Mouse (Mus musculus): ENCODE results near the gene Foxk1.

Foxk1 gene

GRCm38 (mm10) chr5:142444791-142445531 is 43.7 kb downstream of the Foxk1 start:
- no peak for DNase-seq (ENCODE audit: low spot score in 2 of 2)

DNA sequence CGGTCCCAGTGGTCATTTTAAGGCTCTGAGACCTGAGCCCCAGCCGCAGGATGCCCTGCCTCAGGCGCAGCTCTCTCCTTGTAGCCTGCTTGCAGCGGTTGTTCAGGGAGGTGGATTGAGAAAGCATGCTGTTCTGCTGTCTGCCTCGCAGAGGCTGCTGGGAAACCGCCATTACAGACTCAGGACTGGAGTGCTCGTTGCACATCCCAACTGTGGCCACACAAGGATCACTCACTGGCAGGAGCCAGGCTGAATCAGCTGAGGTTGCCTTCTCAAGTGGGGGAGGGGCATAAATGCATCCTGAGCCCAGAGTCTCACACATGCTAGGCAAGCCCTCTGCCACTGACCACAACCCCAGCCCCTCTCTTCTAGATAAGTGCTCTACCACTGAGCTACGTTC is 44.4 kb downstream of the Foxk1 start:
- DNase-seq (ENCODE audit: low spot score in 2 of 2) = no peak

DNA sequence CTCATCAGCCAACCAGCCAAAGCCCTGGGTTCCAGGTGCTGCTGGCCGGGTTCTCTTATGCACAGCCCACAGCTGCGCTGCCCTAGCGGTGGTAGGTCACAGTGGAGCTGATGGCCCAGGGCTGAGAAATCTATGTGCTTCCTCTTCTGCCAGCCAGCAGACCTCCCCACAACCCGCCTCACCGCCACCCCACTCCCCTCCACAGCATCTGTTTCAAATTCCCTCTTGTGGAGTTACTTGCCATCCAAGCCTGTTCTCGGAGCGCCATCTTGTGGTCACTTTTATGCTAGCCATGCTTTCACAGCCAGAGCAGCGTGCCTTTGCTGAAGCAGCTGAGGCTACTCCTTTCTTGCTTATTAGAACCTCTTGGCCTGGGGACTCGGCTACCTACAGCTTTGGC is 46.8 kb downstream of the Foxk1 start:
- peak; percentile 77 to 91 for DNase-seq (ENCODE audit: low spot score in 2 of 2)

GRCm38 (mm10) chr5:142448623-142449022 is 47.3 kb downstream of the Foxk1 start:
- DNase-seq (ENCODE audit: low spot score in 2 of 2) = no peak

GRCm38 (mm10) chr5:142450846-142451245 is 49.5 kb downstream of the Foxk1 start:
- no peak for DNase-seq (ENCODE audit: low spot score in 2 of 2)

DNA sequence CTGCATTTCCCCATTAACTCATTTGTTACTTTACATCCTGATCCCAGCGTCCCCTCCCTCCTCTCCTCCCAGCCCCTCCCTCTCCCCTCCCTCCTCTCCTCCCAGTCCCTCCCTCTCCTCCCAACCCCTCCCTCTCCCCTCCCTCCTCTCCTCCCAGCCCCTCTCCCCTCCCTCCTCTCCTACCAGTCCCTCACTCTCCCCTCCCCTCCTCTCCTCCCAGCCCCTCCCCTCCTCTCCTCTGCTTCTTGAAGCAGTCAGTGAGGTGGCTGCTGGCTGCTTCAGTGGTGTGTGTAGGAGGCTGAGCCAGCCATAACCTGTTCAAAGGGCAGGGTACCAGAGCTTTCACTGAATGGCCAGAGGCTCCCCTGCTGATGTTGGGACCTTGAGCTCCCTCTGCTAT is 50.5 kb downstream of the Foxk1 start:
- DNase-seq (ENCODE audit: low spot score in 2 of 2) = no peak

GRCm38 (mm10) chr5:142453742-142454141 is 52.4 kb downstream of the Foxk1 start:
- DNase-seq (ENCODE audit: low spot score in 2 of 2) = no peak

- no peak for DNase-seq (ENCODE audit: low spot score in 2 of 2)
Observed at GRCm38 (mm10) chr5:142456318-142456717, 55.0 kb downstream of the Foxk1 start.

GRCm38 (mm10) chr5:142457345-142457744 is 56.0 kb downstream of the Foxk1 start:
- DNase-seq (ENCODE audit: low spot score in 2 of 2) = no peak

- no peak for DNase-seq (ENCODE audit: low spot score in 2 of 2)
Observed at GRCm38 (mm10) chr5:142458791-142459557, 57.7 kb downstream of the Foxk1 start.

GRCm38 (mm10) chr5:142459834-142460233 is 58.5 kb downstream of the Foxk1 start:
- no peak for DNase-seq (ENCODE audit: low spot score in 2 of 2)

DNA sequence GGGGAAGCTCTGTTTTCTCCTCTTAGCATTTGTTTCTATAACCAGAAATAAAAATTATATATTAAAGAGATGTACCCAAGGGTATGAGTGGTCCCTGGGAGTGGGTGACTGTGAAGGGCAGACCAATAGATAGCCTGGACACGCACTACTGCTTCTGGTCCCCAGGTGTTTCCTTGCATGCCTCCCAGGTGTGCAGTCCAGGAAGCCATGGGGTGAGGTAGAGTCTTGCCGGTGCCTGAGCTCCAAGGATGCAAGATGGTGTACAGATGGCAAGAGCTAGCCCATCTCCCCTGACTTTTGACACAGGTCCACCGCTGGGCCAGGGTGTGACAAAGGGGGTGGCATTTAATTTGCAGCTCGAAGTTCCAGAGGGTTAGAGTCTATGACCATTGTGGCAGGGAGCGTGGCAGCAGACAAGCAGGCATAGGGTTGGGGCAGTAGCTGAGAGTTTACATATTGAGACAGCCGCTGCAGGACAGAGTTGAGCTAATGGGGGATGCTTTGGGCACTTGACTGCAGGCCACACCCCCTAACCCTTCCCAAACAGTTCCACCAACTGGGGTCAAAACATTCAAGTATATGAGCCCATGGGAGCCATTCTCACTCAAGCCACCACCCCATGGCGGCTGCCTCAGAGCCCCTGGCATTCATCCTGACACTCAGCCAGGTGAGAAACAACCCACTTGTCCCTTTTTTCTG is 60.8 kb downstream of the Foxk1 start:
- DNase-seq (ENCODE audit: low spot score in 2 of 2) = no peak

DNA sequence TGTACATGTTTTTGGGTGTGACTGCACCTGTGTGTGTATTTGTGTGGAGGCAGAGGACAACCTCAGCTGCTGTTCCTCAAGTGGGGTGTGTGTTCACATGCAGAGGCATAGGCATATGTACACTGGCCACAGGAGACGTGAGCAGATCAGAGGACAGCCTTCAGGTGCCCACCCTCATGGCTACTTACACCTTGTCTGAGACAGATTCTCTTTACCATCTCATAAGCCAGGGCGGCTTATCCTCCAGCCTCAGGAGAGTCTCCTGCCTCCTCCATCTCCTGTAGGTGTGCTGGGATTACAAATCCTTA is 61.3 kb downstream of the Foxk1 start:
- DNase-seq (ENCODE audit: low spot score in 2 of 2) = no peak

GRCm38 (mm10) chr5:142463011-142463410 is 61.7 kb downstream of the Foxk1 start:
- no peak for DNase-seq (ENCODE audit: low spot score in 2 of 2)

- DNase-seq (ENCODE audit: low spot score in 2 of 2) = peak; percentile 92 to 95
Observed at GRCm38 (mm10) chr5:142463461-142464454, 62.5 kb downstream of the Foxk1 start, which contains the start of gene Ap5z1. Gene Ap5z1, plus strand, starts transcription at chr5:142463944.

DNA sequence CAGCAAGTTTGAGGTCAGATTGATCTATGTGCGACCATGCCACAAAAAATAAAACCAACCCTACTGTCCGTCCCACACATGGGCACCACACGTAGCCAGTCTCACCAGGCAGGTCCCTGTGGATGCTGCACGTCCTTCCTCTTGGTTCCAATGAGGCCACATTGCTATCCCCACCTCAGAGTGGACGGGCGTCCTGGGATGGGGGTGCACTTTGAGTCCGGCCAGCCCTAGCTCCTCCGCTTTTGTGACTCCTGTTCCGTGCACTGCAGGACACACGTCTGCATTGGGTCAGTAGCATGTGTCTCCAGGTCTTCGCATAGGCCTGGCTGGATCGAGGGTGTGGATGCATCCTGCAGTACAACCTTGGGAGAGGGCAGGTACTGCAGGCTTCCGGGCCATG is 67.1 kb downstream of the Foxk1 start:
- no peak for DNase-seq (ENCODE audit: low spot score in 2 of 2)

- DNase-seq (ENCODE audit: low spot score in 2 of 2) = no peak
Observed at GRCm38 (mm10) chr5:142469796-142470195, 68.5 kb downstream of the Foxk1 start.

DNA sequence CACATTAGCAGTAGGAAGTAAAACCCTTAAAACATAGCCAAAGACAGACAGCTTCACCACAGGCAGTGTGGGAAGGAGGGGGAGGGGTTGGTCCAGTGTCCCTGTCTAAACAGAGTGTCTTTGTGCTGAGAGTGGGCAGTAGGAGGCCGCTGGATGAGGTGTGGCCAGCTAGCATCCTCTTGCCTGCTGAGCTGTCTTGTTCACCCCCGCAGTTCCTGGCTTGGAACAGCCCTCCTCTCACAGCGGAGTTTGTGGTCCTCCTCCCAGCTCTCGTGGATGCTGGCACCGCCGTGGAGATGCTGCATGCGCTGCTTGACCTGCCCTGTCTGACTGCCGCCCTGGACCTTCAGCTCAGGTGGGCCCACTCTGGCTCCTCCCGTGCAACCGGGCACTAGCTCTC is 72.4 kb downstream of the Foxk1 start:
- DNase-seq (ENCODE audit: low spot score in 2 of 2) = no peak

DNA sequence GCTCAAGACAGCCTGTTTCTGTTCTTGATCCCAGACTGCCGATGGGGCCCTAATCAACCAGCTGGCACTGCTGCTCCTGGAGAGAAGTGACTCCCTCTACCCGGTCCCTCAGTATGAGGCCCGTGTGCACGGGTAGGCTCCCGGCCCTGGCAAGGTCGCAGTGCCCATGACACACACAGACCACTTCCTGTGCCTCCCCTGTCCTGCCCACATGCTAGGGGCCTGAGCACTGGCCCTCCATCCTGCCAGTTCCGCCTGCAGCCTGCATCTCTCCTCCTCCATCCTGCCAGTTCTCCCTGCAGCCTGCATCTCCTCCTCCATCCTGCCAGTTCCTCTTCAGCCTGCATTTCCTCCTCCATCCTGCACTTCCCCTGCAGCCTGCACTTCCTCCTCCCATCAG is 74.4 kb downstream of the Foxk1 start:
- DNase-seq (ENCODE audit: low spot score in 2 of 2) = no peak

GRCm38 (mm10) chr5:142477346-142477745 is 76.0 kb downstream of the Foxk1 start:
- no peak for DNase-seq (ENCODE audit: low spot score in 2 of 2)

DNA sequence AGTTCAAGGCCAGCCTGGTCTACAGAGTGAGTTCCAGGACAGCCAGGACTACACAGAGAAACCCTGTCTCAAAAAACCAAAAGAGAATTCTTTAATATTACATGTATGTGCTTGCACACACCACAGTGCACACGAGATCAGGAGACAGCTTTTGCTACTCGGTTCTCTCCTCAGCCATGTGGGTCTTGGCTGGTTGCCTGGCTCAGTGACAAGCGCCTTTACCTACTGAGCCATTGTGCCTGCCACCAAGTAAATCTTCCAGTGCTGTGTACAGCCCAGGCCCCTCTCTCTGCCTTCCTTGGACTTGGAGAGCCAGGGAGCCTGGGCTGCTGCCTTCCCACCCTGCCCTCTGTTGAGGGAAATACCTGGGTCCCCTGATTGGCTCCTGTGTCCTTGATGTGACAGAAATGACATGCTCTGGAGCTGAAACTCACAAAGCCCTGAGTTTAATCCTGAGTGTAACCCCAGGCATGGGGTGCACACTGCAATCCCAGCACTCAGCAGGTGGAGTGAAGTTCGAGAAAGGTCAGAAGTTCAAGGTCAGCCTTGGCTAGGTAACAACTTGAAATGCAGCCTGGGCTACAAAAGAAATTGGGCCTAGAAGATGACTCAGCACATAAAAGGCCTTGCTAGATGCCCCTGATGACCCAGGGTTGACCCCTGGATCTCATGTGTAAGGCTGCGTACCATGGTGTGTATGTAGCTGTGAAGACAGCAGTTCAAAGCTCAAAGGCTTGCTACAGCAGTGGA is 76.7 kb downstream of the Foxk1 start:
- DNase-seq (ENCODE audit: low spot score in 2 of 2) = no peak

Data from thymus, postnatal 10 days (tissue).